8 mouse cellular contexts compared by ENCODE assay signal in genomic region chr2:136002118-136002517, GRCm38 (mm10). TPM values are rescaled to one million over a fixed set of nuclear protein-coding genes. Genes with fewer than 3 reads are reported as not detected.
DNase-seq lines count a peak whose midpoint lies in the region; ATAC-seq and TF ChIP-seq lines count a peak whose summit lies in the region.

No protein-coding gene starts in this region.

- no peak overlapping the region for H3K4me2 ChIP-seq in hindbrain, embryonic 15.5 days

- no peak overlapping the region for H3K4me3 ChIP-seq in thymus, adult 2 months (ENCODE audit: control insufficient read depth, insufficient read depth, low read length)
- no peak overlapping the region for H3K4me3 ChIP-seq in hindbrain, embryonic 15.5 days

- no peaks in the 10 kb centered on the region for H3K4me1 ChIP-seq in thymus, adult 2 months (replicated peaks; ENCODE audit: control insufficient read depth, insufficient read depth, low read length)
- H3K4me1 ChIP-seq in hindbrain, embryonic 15.5 days (replicated peaks), result peaks cover 14% of the 10 kb centered on the region

- no peaks in the 10 kb centered on the region for H3K27me3 ChIP-seq in thymus, adult 2 months (ENCODE audit: control insufficient read depth, insufficient read depth, low read length)
- H3K27me3 ChIP-seq in hindbrain, embryonic 15.5 days, result no peaks in the 10 kb centered on the region

- TF ChIP-seq POLR2A in thymus, adult 2 months (IDR thresholded peaks at IDR 0.05; ENCODE audit: control insufficient read depth, extremely low read depth, insufficient read depth, low read length, poor library complexity), result no peak

- ATAC-seq in hindbrain, embryonic 15.5 days (ENCODE audit: low FRiP score, low read depth), result peak; percentile 52

- no peak overlapping the region for H3K9ac ChIP-seq in hindbrain, embryonic 15.5 days

- no peaks in the 10 kb centered on the region for H3K9me3 ChIP-seq in hindbrain, embryonic 15.5 days

- no peak overlapping the region for H3K27ac ChIP-seq in thymus, adult 2 months (ENCODE audit: control insufficient read depth, insufficient read depth, low read length)
- no peak overlapping the region; the same call in 1 of the 2 replicates for H3K27ac ChIP-seq in hindbrain, embryonic 15.5 days (replicated peaks)

- TF ChIP-seq CTCF in thymus, adult 2 months (IDR thresholded peaks at IDR 0.05; ENCODE audit: borderline replicate concordance, control insufficient read depth, extremely low read depth, insufficient read depth, low read length, poor library complexity), result no peak

- intact Hi-C loops in heart, postnatal 36 days (cut with DNase I), result no loop called here

- WGBS in thymus, adult 2 months, result 64% methylated on average over 7 of the region's 7 CpGs
- WGBS in hindbrain, embryonic 15.5 days, result 49% methylated on average over 7 of the region's 7 CpGs

- DNase-seq in heart, adult 11 months, result peak; percentile 64
- no peak for DNase-seq in heart, postnatal 36 days
- DNase-seq in thymus, postnatal 0 days (ENCODE audit: low spot score), result peak; percentile 4
- no peak for DNase-seq in thymus, adult 2 months
- no peak for DNase-seq in B cell, adult 2 months
- no peak for DNase-seq in thymus, postnatal 10 days (ENCODE audit: low spot score in 2 of 2)
- no peak for DNase-seq in frontal cortex, postnatal 10 days (ENCODE audit: low spot score in 2 of 2)

- H3K36me3 ChIP-seq in thymus, adult 2 months (ENCODE audit: control insufficient read depth, insufficient read depth, low read length), result no peaks in the 10 kb centered on the region
- H3K36me3 ChIP-seq in hindbrain, embryonic 15.5 days, result peaks cover 4% of the 10 kb centered on the region; the same call in 1 of the 2 replicates

RNA-seq across cellular contexts. Expression of gene Lamp5, which starts 49.9 kb away (rescaled TPM):
- not detected for total RNA-seq in heart, postnatal 36 days (2021)
- not detected in 2 replicates for polyA plus RNA-seq in thymus, postnatal 0 days (2015; fragmentation: Nextera tagmentation; extraction: Ambion mirVana)
- polyA plus RNA-seq in thymus, adult 2 months (2012; rRNA removed), result not detected in 2 replicates
- polyA plus RNA-seq in hindbrain, embryonic 15.5 days (2015; fragmentation: Nextera tagmentation; extraction: Ambion mirVana), result 168 and 193 TPM in 2 replicates

Comparison
In these comparisons a context has a peak if more than half of its experiments do, and no peak if none do; other contexts are left out.
1. DNase-seq: peak in heart, adult 11 months (single experiment) and thymus, postnatal 0 days (single experiment); none in heart, postnatal 36 days (0 of 2), thymus, adult 2 months (single experiment), B cell, adult 2 months (0 of 2), thymus, postnatal 10 days (0 of 2) and frontal cortex, postnatal 10 days (0 of 2).
2. RNA of gene Lamp5, which starts 49.9 kb away (polyA plus RNA-seq): 168 to 193 TPM in hindbrain, embryonic 15.5 days; not detected in thymus, adult 2 months and not detected in thymus, postnatal 0 days; every median in the first group is over 100 times any median in the second.